Mouse (Mus musculus) embryonic facial prominence, embryonic 11.5 days (tissue): ENCODE data around the gene Iqcf6. TPM values are rescaled to one million over a fixed set of nuclear protein-coding genes. Genes with fewer than 3 reads are reported as not detected.

ENCODE experiments used
- ATAC-seq: fragments of 200-750 bp; cut with Nextera tagmentation; replicated peaks from 2 replicates; pipeline ENCODE4 v1.8.0; 2017; ENCODE audit warnings: low read depth; ENCODE audit not compliant: insufficient number of reproducible peaks, low FRiP score, low TSS enrichment
- DNase-seq: peaks from one replicate; pipeline ENCODE4 v3.0.0-alpha.2; 2015; ENCODE audit warnings: low spot score
- H3K27ac ChIP-seq: fragments of 300-500 bp; sonication (generic); replicated peaks from 2 replicates; pipeline ENCODE4 v1.5.1; 2014; ENCODE audit warnings: mild to moderate bottlenecking, low read depth, low read length, control low read depth
- H3K27me3 ChIP-seq: fragments of 300-500 bp; sonication (generic); 2 replicates; pipeline ENCODE4 v1.6.1; 2014; ENCODE audit warnings: mild to moderate bottlenecking, low read length, moderate library complexity, mixed read lengths; ENCODE audit not compliant: control insufficient read depth, insufficient read depth
- H3K36me3 ChIP-seq: fragments of 300-500 bp; sonication (generic); replicated peaks from 2 replicates; pipeline ENCODE4 v1.6.1; 2014; ENCODE audit warnings: low read depth, mild to moderate bottlenecking, low read length, moderate library complexity, mixed read lengths; ENCODE audit not compliant: control insufficient read depth, insufficient read depth
- H3K4me1 ChIP-seq: fragments of 300-500 bp; sonication (generic); 2 replicates; pipeline ENCODE4 v1.6.1; 2014; ENCODE audit warnings: low read length, mixed read lengths; ENCODE audit not compliant: control insufficient read depth, insufficient read depth
- H3K4me2 ChIP-seq: fragments of 300-500 bp; sonication (generic); 2 replicates; pipeline ENCODE4 v1.6.1; 2014; ENCODE audit warnings: low read depth, mild to moderate bottlenecking, control low read depth, low read length, moderate library complexity
- H3K4me3 ChIP-seq: fragments of 300-500 bp; sonication (generic); 2 replicates; pipeline ENCODE4 v1.5.1; 2014; ENCODE audit warnings: low read depth, low read length, control low read depth
- H3K9ac ChIP-seq: fragments of 300-500 bp; sonication (generic); replicated peaks from 2 replicates; pipeline ENCODE4 v1.6.1; 2014; ENCODE audit warnings: mild to moderate bottlenecking, control low read depth, low read length
- H3K9me3 ChIP-seq: fragments of 300-500 bp; sonication (generic); replicated peaks from 2 replicates; pipeline ENCODE4 v1.6.1; 2016; ENCODE audit warnings: mild to moderate bottlenecking, low read length, inconsistent platforms, mixed read lengths; ENCODE audit not compliant: control insufficient read depth
- WGBS: fragments of 180-500 bp; shearing (Covaris S2); extraction: QIAGEN DNeasy Blood & Tissue Kit; methylation state at CpG from one replicate; pipeline ENCODE4 v1.1.7; 2014; 5-methylcytosine and 5-hydroxymethylcytosine counted together
- polyA plus RNA-seq: library from polyadenylated mRNA; unstranded; fragments of >200 nt; fragmentation: Nextera tagmentation; extraction: Ambion mirVana; gene quantifications from 2 replicates; pipeline ENCODE4 v1.2.1, GENCODE M21; 2014

The Iqcf6 gene
- polyA plus RNA-seq, 1 experiment from 2014 or later, result not detected

GRCm38 (mm10) chr9:106675965-106676364, 49.6 kb downstream of the Iqcf6 start:
- 79% methylated on average over 9 of the region's 9 CpGs for WGBS
- Histone ChIP-seq H3K4me2 (no peak overlapping the region), H3K4me3 (no peak overlapping the region), H3K4me1 (no peaks in the 10 kb centered on the region), H3K27ac (no peak overlapping the region), H3K9me3 (no peaks in the 10 kb centered on the region), H3K36me3 (peaks cover 3% of the 10 kb centered on the region), H3K9ac (no peak overlapping the region), H3K27me3 (no peaks in the 10 kb centered on the region)
- DNase-seq (no peak), ATAC-seq (0 out of 2 replicates have a peak, but pooled peaks have one; percentile 47)

- Histone ChIP-seq H3K9ac (no peak overlapping the region), H3K27ac (no peak overlapping the region), H3K4me1 (no peaks in the 10 kb centered on the region), H3K4me3 (no peak overlapping the region), H3K36me3 (peaks cover 3% of the 10 kb centered on the region), H3K4me2 (no peak overlapping the region), H3K9me3 (no peaks in the 10 kb centered on the region), H3K27me3 (no peaks in the 10 kb centered on the region)
- WGBS, result 83% methylated on average over 4 of the region's 4 CpGs
- no peak for ATAC-seq
- DNase-seq, result no peak
These were observed 50.2 kb downstream of the Iqcf6 start for GRCm38 (mm10) chr9:106676571-106676970.

Other genes with a start within 250 kb of the Iqcf6 start
- 1,035 and 1,040 TPM in 2 replicates for gene Rpl29, start 197.1 kb upstream of the Iqcf6 start, polyA plus RNA-seq
- gene Acy1, start 188.3 kb upstream of the Iqcf6 start, polyA plus RNA-seq, result 36.9 and 41.2 TPM in 2 replicates
- 4.9 and 8.8 TPM in 2 replicates for gene Abhd14b, start 179.1 kb upstream of the Iqcf6 start, polyA plus RNA-seq
- gene Abhd14a, start 178.9 kb upstream of the Iqcf6 start, polyA plus RNA-seq, result 41.9 and 43.5 TPM in 2 replicates
- gene Pcbp4, start 173.3 kb upstream of the Iqcf6 start, polyA plus RNA-seq, result 165 and 189 TPM in 2 replicates
- gene Gpr62, start 160.6 kb upstream of the Iqcf6 start, polyA plus RNA-seq, result 0.10 and 0.31 TPM in 2 replicates
- gene Rrp9, start 150.6 kb upstream of the Iqcf6 start, polyA plus RNA-seq, result 43.2 and 48.6 TPM in 2 replicates
- 1.8 and 1.9 TPM in 2 replicates for gene Parp3, start 149.6 kb upstream of the Iqcf6 start, polyA plus RNA-seq
- not detected in 2 replicates for gene Iqcf1, start 126.6 kb upstream of the Iqcf6 start, polyA plus RNA-seq
- not detected in 2 replicates for gene Iqcf5, start 112.0 kb upstream of the Iqcf6 start, polyA plus RNA-seq
- gene Iqcf3, start 65.0 kb upstream of the Iqcf6 start, polyA plus RNA-seq, result not detected in 2 replicates
- gene Iqcf4, start 55.6 kb upstream of the Iqcf6 start, polyA plus RNA-seq, result not detected in 2 replicates
- 3.6 TPM in 2 replicates for gene Grm2, start 29.5 kb downstream of the Iqcf6 start, polyA plus RNA-seq
- 32.1 and 32.4 TPM in 2 replicates for gene Tex264, start 59.3 kb downstream of the Iqcf6 start, polyA plus RNA-seq
- gene Rad54l2, start 162.6 kb downstream of the Iqcf6 start, polyA plus RNA-seq, result 5.2 and 5.8 TPM in 2 replicates
- 25.9 and 27.9 TPM in 2 replicates for gene Dcaf1, start 195.3 kb downstream of the Iqcf6 start, polyA plus RNA-seq